Mouse (Mus musculus): ENCODE data around the gene Tmem229b. TPM values are rescaled to one million over a fixed set of nuclear protein-coding genes. Genes with fewer than 3 reads are reported as not detected.

Tmem229b gene
- polyA plus RNA-seq, 1 experiment from 2014 or later = 4.7 TPM

DNA sequence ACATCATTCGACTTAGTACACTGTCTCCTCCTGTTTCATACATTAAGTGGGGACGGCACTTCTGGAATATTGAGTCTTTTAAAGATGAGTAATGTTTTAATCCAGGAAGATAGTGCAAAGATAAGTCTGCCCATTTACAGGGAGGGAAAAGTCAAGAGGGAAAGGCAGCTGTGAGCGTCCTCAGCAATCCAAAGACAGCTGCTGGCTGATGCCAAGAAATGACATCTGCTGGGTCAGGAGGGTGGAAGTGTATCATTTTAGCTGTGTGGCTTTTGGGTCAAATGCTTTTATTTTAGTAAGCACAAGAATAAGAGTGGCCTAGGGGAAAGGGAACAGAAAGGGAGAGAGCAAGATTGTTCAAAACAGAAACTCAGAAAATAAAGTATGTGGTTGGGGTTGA lies 85.4 kb downstream of the Tmem229b start:
- Histone ChIP-seq H3K4me1 (replicated peaks; ENCODE audit: control insufficient read depth, insufficient read depth) (no peaks in the 10 kb centered on the region), H3K36me3 (ENCODE audit: control insufficient read depth, insufficient read depth, low read length) (no peaks in the 10 kb centered on the region), H3K9me3 (ENCODE audit: control insufficient read depth, low read length) (no peaks in the 10 kb centered on the region), H3K4me2 (replicated peaks; ENCODE audit: low read depth) (no peak overlapping the region), H3K9ac (ENCODE audit: low read length) (no peak overlapping the region), H3K27me3 (ENCODE audit: control insufficient read depth, insufficient read depth, low read length) (no peaks in the 10 kb centered on the region), H3K4me3 (ENCODE audit: low read depth, low read length) (no peak overlapping the region), H3K27ac (replicated peaks) (no peak overlapping the region)
- TF ChIP-seq EP300 (optimal IDR thresholded peaks at IDR 0.05) (no peak), CTCF (IDR thresholded peaks at IDR 0.05; ENCODE audit: low read depth) (no peak)
- ATAC-seq (ENCODE audit: low FRiP score, low TSS enrichment) (no peak), DNase-seq (ENCODE audit: low spot score) (no peak)
- 64% methylated on average over 3 of the region's 3 CpGs for WGBS

DNA sequence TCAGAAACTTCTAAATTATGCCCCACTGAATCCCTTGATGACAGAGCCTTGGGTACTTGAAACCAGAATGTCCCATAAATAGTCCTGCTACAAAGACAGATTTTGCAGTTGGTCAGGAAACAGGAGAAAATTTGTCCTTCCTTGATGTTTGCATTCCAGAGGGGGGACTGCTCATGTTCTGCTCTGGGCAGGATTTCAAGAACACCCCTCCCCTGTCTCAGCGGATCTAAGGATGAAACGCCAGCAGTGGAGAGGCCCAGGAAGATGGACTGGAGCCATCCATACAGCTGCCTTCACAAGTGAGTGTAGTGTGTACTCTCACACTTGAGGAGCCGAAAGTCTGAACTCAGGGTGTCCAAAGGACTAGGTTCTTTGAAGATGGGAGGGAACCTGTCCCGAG lies 86.0 kb downstream of the Tmem229b start:
- Histone ChIP-seq H3K4me3 (ENCODE audit: low read depth, low read length) (no peak overlapping the region), H3K36me3 (ENCODE audit: control insufficient read depth, insufficient read depth, low read length) (no peaks in the 10 kb centered on the region), H3K9ac (ENCODE audit: low read length) (no peak overlapping the region), H3K4me2 (replicated peaks; ENCODE audit: low read depth) (no peak overlapping the region), H3K9me3 (ENCODE audit: control insufficient read depth, low read length) (no peaks in the 10 kb centered on the region), H3K27ac (replicated peaks) (no peak overlapping the region), H3K4me1 (replicated peaks; ENCODE audit: control insufficient read depth, insufficient read depth) (no peaks in the 10 kb centered on the region), H3K27me3 (ENCODE audit: control insufficient read depth, insufficient read depth, low read length) (no peaks in the 10 kb centered on the region)
- WGBS = 46% methylated on average over 4 of the region's 4 CpGs
- TF ChIP-seq EP300 (optimal IDR thresholded peaks at IDR 0.05) = no peak
- TF ChIP-seq CTCF (IDR thresholded peaks at IDR 0.05; ENCODE audit: low read depth) = no peak
- ATAC-seq (ENCODE audit: low FRiP score, low TSS enrichment) (no peak), DNase-seq (ENCODE audit: low spot score) (no peak)

DNA sequence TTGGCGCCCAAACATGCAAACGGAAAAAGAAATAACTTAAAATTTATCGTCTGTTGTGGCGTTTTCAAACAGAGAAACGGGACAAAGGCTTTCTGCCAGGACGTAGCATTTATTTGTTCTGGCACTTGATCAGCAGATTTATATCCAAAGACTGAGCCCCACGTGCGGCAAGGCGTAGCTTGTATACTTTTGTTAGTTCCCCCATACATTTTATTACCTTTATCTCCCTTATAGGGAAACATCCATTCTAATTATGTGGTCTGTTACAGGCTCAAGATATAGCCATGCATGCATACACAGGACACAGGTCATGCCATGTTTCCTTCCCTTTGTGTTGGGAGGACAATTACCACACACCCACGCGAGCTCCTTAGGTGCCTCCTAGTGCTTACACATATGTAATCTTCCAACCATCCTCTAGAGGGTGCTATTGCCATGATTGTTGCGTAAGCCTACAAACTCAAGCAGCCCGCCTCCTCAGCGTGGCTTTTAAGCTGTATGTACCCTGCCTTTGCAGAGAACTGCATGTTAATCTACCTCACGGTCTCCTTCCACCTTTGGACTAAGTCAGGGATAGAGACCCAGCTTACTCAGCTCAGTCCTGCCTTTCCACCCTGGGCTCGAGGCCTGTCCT lies 88.2 kb downstream of the Tmem229b start:
- DNase-seq (ENCODE audit: low spot score) (peak; percentile 67), ATAC-seq (ENCODE audit: low FRiP score, low TSS enrichment) (peak; percentile 76)
- 0 out of 2 replicates have a peak overlapping the region, but pooled peaks have one; percentile 17 for H3K4me2 ChIP-seq (replicated peaks; ENCODE audit: low read depth)
- H3K36me3 ChIP-seq (ENCODE audit: control insufficient read depth, insufficient read depth, low read length) = no peaks in the 10 kb centered on the region
- H3K4me3 ChIP-seq (ENCODE audit: low read depth, low read length) = peak overlapping the region; percentile 10; the same call in 1 of the 2 replicates
- H3K4me1 ChIP-seq (replicated peaks; ENCODE audit: control insufficient read depth, insufficient read depth) = no peaks in the 10 kb centered on the region
- 16% methylated on average over 16 of the region's 16 CpGs for WGBS
- TF ChIP-seq CTCF (IDR thresholded peaks at IDR 0.05; ENCODE audit: low read depth) = peak; percentile 95
- no peak for TF ChIP-seq EP300 (optimal IDR thresholded peaks at IDR 0.05)
- no peaks in the 10 kb centered on the region for H3K9me3 ChIP-seq (ENCODE audit: control insufficient read depth, low read length)
- no peaks in the 10 kb centered on the region for H3K27me3 ChIP-seq (ENCODE audit: control insufficient read depth, insufficient read depth, low read length)
- H3K9ac ChIP-seq (ENCODE audit: low read length) = no peak overlapping the region
- H3K27ac ChIP-seq (replicated peaks) = no peak overlapping the region

DNA sequence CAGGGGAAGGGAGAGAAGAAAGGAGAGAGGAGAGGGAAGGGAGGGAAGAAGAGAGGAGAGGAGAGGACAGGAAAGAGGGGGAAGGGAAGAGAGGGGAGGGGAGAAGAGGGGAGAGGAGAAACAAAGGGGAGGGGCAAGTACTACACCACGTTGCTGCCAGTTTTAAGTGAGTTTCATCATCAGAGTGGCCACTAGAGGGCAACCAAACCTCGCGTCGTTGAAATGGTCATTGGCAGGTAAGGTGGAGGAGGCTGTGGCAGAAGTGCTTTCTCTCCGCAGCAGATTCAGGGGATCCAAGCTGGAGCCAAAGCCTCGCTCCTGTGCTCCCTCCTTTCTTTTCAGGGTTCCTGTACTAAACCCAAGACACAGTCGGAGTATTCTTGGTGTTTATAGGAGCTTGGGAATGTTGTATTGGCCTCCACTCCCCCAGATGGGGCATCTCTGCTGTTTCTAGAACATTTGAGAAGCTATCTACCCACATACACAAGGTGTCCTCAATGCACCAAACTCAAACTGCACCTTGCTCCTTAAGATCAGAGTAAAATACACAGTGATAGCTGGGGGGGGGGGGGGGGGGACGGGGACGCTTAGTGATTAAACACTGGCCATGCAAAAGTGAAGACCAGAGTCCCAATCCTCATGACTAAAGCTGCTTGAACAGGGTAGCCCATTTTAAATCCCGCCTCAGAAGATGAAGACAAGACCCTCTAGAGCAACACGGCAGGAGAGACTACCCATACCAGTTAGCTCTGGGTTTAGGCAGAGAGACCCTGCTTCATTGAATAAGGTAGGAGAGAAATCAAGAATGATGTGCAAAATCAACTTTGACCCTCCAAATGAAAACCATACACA lies 89.0 kb downstream of the Tmem229b start:
- peak; percentile 40; the same call in 1 of the 2 replicates for ATAC-seq (ENCODE audit: low FRiP score, low TSS enrichment)

DNA sequence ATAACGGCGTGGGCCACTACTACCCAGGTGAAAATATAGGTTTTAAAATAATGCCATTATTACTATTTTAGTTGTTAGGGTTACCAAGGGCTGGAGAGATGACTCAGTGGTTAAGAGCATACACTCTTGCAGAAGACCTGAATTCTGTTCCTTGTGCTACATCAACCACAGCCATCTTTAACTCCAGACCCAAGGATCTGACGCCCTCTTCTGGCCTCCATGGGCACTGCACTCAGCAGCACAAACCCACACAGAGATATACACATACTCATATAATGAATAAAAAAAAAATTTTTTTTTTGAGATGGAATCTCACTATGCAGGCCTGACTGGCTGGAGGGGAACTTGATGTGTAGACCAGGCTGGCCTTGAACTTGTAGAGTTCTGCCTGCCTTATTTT lies 91.1 kb downstream of the Tmem229b start:
- Histone ChIP-seq H3K9ac (ENCODE audit: low read length) (no peak overlapping the region), H3K27me3 (ENCODE audit: control insufficient read depth, insufficient read depth, low read length) (no peaks in the 10 kb centered on the region), H3K4me3 (ENCODE audit: low read depth, low read length) (no peak overlapping the region), H3K27ac (replicated peaks) (no peak overlapping the region), H3K36me3 (ENCODE audit: control insufficient read depth, insufficient read depth, low read length) (no peaks in the 10 kb centered on the region), H3K4me2 (replicated peaks; ENCODE audit: low read depth) (no peak overlapping the region), H3K4me1 (replicated peaks; ENCODE audit: control insufficient read depth, insufficient read depth) (no peaks in the 10 kb centered on the region), H3K9me3 (ENCODE audit: control insufficient read depth, low read length) (no peaks in the 10 kb centered on the region)
- DNase-seq (ENCODE audit: low spot score) = no peak
- ATAC-seq (ENCODE audit: low FRiP score, low TSS enrichment) = no peak
- TF ChIP-seq EP300 (optimal IDR thresholded peaks at IDR 0.05) (no peak), CTCF (IDR thresholded peaks at IDR 0.05; ENCODE audit: low read depth) (peak; percentile 53)
- WGBS = 74% methylated on average over 3 of the region's 3 CpGs

More for the DNA sequence above, 89.0 kb downstream of the Tmem229b start:
- Histone ChIP-seq H3K4me1 (replicated peaks; ENCODE audit: control insufficient read depth, insufficient read depth) (no peaks in the 10 kb centered on the region), H3K9ac (ENCODE audit: low read length) (no peak overlapping the region), H3K27ac (replicated peaks) (no peak overlapping the region), H3K4me3 (ENCODE audit: low read depth, low read length) (no peak overlapping the region), H3K27me3 (ENCODE audit: control insufficient read depth, insufficient read depth, low read length) (no peaks in the 10 kb centered on the region), H3K36me3 (ENCODE audit: control insufficient read depth, insufficient read depth, low read length) (no peaks in the 10 kb centered on the region), H3K9me3 (ENCODE audit: control insufficient read depth, low read length) (no peaks in the 10 kb centered on the region), H3K4me2 (replicated peaks; ENCODE audit: low read depth) (peak overlapping the region; percentile 32; the same call in 1 of the 2 replicates)
- peak; percentile 88 for DNase-seq (ENCODE audit: low spot score)
- WGBS = 8% methylated on average over 9 of the region's 11 CpGs
- TF ChIP-seq EP300 (optimal IDR thresholded peaks at IDR 0.05) (no peak), CTCF (IDR thresholded peaks at IDR 0.05; ENCODE audit: low read depth) (peak; percentile 90)

DNA sequence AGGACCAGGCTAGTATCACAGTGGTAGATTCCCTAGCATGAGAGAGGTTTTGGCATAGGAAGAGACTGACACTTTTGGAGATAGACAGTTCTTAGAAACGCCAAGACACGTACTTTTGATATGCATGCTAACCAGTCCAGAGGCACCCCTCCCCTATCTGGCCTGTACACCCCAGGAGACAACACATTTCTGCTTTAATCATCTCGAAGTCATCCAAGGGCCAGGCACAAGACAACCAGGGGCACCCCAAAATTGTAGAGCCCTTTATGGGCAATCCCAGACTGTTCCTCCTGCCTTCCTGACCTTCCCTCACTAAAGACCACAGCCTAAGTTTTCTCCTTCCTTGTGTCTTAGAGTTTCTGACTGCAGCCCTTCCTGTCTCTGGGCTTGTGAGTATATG lies 91.9 kb downstream of the Tmem229b start:
- no peak overlapping the region for H3K4me2 ChIP-seq (replicated peaks; ENCODE audit: low read depth)
- H3K4me3 ChIP-seq (ENCODE audit: low read depth, low read length) = no peak overlapping the region
- H3K36me3 ChIP-seq (ENCODE audit: control insufficient read depth, insufficient read depth, low read length) = no peaks in the 10 kb centered on the region
- H3K4me1 ChIP-seq (replicated peaks; ENCODE audit: control insufficient read depth, insufficient read depth) = no peaks in the 10 kb centered on the region
- DNase-seq (ENCODE audit: low spot score) (no peak), ATAC-seq (ENCODE audit: low FRiP score, low TSS enrichment) (no peak)
- TF ChIP-seq EP300 (optimal IDR thresholded peaks at IDR 0.05) = no peak
- TF ChIP-seq CTCF (IDR thresholded peaks at IDR 0.05; ENCODE audit: low read depth) = no peak
- no peaks in the 10 kb centered on the region for H3K27me3 ChIP-seq (ENCODE audit: control insufficient read depth, insufficient read depth, low read length)
- WGBS = 71% methylated on average over 3 of the region's 3 CpGs
- no peak overlapping the region for H3K27ac ChIP-seq (replicated peaks)
- no peaks in the 10 kb centered on the region for H3K9me3 ChIP-seq (ENCODE audit: control insufficient read depth, low read length)
- H3K9ac ChIP-seq (ENCODE audit: low read length) = no peak overlapping the region

All from stomach, postnatal 0 days (tissue).